Mouse (Mus musculus): ENCODE measurements at regions not wholly inside any gene's neighbourhood (a gene's known extent, or its start where the extent isn't known, plus 50 kb on each side); places are given as distances from the start of the nearest gene placed in this dataset.

DNA sequence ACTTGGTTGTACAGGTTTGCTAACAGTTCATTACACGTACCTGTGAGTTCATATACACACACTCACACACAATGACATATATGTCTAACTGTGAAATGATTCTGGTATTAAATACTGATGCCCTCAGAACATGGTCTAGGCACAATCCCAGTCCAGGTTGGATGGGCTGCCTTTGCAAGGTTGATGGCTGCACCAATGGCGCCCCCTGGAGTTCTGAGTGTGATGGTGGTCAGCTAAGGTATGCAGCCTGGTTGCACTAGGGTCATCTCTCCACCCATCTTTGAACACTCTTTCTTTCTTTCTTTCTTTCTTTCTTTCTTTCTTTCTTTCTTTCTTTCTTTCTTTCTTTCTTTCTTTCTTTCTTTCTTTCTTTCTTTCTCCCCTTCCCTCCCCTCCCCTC, 67.8 kb upstream of the Mycn start:
- Histone ChIP-seq H3K4me1 (replicated peaks; ENCODE audit: control insufficient read depth, insufficient read depth, low read length) (no peaks in the 10 kb centered on the region), H3K4me3 (ENCODE audit: control insufficient read depth, insufficient read depth, low read length) (no peak overlapping the region), H3K27ac (ENCODE audit: control insufficient read depth, insufficient read depth, low read length) (no peak overlapping the region), H3K36me3 (ENCODE audit: control insufficient read depth, insufficient read depth, low read length) (no peaks in the 10 kb centered on the region), H3K27me3 (ENCODE audit: control insufficient read depth, insufficient read depth, low read length) (no peaks in the 10 kb centered on the region)
- DNase-seq, result peak; percentile 22
- 68% methylated on average over 2 of the region's 2 CpGs for WGBS
- TF ChIP-seq CTCF (IDR thresholded peaks at IDR 0.05; ENCODE audit: borderline replicate concordance, control insufficient read depth, extremely low read depth, insufficient read depth, low read length, poor library complexity) (no peak), POLR2A (IDR thresholded peaks at IDR 0.05; ENCODE audit: control insufficient read depth, extremely low read depth, insufficient read depth, low read length, poor library complexity) (no peak)

DNA sequence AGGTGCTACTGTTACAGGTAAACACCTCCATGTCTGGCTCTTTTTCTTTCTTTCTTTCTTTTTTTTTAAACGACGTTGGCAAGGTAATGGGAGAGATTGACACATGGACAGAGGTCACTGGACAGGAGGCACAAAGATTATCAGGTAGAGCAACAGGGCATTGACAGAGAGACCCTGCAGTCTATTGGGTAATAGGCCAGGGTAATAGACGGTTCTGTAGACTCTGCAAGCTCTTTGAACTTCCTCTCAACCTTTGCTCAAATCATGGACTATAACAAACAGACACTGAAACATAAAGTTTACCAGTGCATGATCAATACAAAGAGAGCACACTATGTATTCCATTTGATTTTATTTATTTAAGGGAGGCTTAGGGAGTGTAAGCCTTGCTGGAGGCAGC, 61.0 kb upstream of the Mycn start:
- H3K4me1 ChIP-seq (replicated peaks; ENCODE audit: control insufficient read depth, insufficient read depth, low read length), result no peaks in the 10 kb centered on the region
- no peak overlapping the region for H3K4me3 ChIP-seq (ENCODE audit: control insufficient read depth, insufficient read depth, low read length)
- TF ChIP-seq CTCF (IDR thresholded peaks at IDR 0.05; ENCODE audit: borderline replicate concordance, control insufficient read depth, extremely low read depth, insufficient read depth, low read length, poor library complexity), result no peak
- TF ChIP-seq POLR2A (IDR thresholded peaks at IDR 0.05; ENCODE audit: control insufficient read depth, extremely low read depth, insufficient read depth, low read length, poor library complexity), result no peak
- H3K27ac ChIP-seq (ENCODE audit: control insufficient read depth, insufficient read depth, low read length), result no peak overlapping the region
- no peaks in the 10 kb centered on the region for H3K36me3 ChIP-seq (ENCODE audit: control insufficient read depth, insufficient read depth, low read length)
- WGBS, result 87% methylated on average over 3 of the region's 3 CpGs
- no peaks in the 10 kb centered on the region for H3K27me3 ChIP-seq (ENCODE audit: control insufficient read depth, insufficient read depth, low read length)
- DNase-seq, result no peak

DNA sequence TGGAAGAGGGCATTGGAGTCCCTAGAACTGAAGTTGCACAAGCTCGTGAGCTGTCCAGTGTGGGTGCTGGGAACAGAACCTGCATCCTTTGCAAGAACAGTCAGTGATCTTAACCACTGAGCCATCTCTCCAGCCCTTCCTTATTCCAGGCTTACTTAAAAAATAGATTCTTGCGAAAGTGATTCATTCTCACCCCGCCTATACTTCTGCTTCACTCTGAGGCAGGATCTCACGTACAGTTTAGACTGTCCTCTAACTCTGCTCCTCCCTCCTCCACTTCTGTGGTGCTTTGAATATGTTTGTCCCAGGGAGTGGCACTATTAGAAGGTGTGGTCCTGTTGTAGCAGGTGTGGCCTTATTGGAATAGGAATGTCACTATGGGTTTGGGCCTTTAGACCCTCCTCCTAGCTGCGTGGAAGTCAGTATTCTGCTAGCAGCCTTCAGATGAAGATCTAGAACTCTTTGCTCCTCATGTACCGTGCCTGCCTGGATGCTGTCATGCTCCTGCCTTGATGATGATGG, 60.4 kb upstream of the Mycn start:
- no peak overlapping the region for H3K4me3 ChIP-seq (ENCODE audit: control insufficient read depth, insufficient read depth, low read length)
- no peaks in the 10 kb centered on the region for H3K36me3 ChIP-seq (ENCODE audit: control insufficient read depth, insufficient read depth, low read length)
- no peak overlapping the region for H3K27ac ChIP-seq (ENCODE audit: control insufficient read depth, insufficient read depth, low read length)
- 93% methylated on average over 6 of the region's 6 CpGs for WGBS
- TF ChIP-seq CTCF (IDR thresholded peaks at IDR 0.05; ENCODE audit: borderline replicate concordance, control insufficient read depth, extremely low read depth, insufficient read depth, low read length, poor library complexity) (no peak), POLR2A (IDR thresholded peaks at IDR 0.05; ENCODE audit: control insufficient read depth, extremely low read depth, insufficient read depth, low read length, poor library complexity) (no peak)
- H3K4me1 ChIP-seq (replicated peaks; ENCODE audit: control insufficient read depth, insufficient read depth, low read length), result no peaks in the 10 kb centered on the region
- no peak for DNase-seq
- H3K27me3 ChIP-seq (ENCODE audit: control insufficient read depth, insufficient read depth, low read length), result no peaks in the 10 kb centered on the region

DNA sequence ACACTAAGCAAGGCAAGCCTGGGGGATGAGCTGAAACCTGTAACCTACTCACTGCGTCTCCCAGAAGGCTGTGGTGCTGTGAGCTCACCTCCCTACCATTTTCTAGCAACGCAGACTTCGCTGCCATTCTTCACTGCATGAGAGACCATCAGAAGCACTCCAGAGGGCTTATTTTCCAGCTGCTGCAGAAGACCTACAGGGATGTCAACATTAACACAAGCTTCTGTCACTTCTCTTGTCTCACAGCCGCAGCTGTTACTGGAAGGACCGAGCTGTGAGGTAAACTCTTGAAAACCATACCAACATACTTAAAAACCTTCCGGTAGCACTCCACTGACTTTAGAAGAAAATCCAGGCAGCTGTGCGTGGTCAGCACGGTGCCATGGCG, 54.3 kb upstream of the Mycn start:
- TF ChIP-seq POLR2A (IDR thresholded peaks at IDR 0.05; ENCODE audit: control insufficient read depth, extremely low read depth, insufficient read depth, low read length, poor library complexity), result no peak
- TF ChIP-seq CTCF (IDR thresholded peaks at IDR 0.05; ENCODE audit: borderline replicate concordance, control insufficient read depth, extremely low read depth, insufficient read depth, low read length, poor library complexity), result no peak
- Histone ChIP-seq H3K4me1 (replicated peaks; ENCODE audit: control insufficient read depth, insufficient read depth, low read length) (no peaks in the 10 kb centered on the region), H3K27me3 (ENCODE audit: control insufficient read depth, insufficient read depth, low read length) (no peaks in the 10 kb centered on the region), H3K36me3 (ENCODE audit: control insufficient read depth, insufficient read depth, low read length) (no peaks in the 10 kb centered on the region), H3K27ac (ENCODE audit: control insufficient read depth, insufficient read depth, low read length) (no peak overlapping the region), H3K4me3 (ENCODE audit: control insufficient read depth, insufficient read depth, low read length) (no peak overlapping the region)
- WGBS, result 96% methylated on average over 9 of the region's 9 CpGs
- no peak for DNase-seq

DNA sequence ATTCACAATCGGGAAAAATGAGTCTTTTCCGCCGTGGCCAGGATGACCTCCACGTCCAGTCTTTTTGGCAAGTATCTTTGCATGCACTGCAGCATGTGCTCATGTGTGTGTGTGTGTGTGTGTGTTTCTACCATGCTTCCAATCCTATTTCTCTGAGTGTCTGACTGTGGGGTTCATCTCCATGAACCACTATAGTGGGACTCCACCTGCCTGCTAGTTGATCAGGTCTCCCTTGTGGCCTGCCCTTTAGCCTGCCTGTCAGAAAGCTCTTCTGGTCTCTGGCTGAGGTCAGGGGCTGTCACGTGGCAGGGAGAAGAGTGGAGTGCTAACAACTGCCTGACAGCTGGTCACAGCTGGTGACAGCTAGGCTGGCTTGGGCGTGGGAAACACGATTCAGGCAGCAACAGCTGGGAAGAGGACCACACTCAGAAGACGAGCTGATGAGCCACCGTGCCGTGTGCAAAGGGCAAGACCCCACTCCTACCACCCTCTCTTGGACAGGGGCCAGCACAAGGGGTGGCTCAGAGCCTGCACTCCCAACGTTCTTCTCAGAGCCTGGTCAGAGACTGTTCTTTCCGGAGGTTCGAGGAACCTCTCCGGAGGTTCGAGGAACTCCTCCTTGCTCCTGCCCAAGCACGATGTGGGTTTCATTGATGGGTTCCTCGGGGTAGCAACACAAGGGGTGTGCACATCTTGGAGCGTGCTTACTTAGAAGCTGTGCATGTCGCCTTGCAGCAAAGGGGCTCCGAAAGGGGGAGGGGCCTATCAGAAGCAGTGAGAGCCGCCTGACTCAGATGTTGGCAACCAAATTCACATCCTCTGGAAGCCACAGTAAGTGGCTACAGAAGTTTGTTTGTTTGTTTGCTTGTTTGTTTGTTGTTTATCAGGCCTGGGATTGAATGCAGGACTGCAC, 53.6 kb upstream of the Mycn start:
- DNase-seq, result no peak
- no peak overlapping the region for H3K4me3 ChIP-seq (ENCODE audit: control insufficient read depth, insufficient read depth, low read length)
- WGBS, result 78% methylated on average over 21 of the region's 21 CpGs
- TF ChIP-seq POLR2A (IDR thresholded peaks at IDR 0.05; ENCODE audit: control insufficient read depth, extremely low read depth, insufficient read depth, low read length, poor library complexity) (no peak), CTCF (IDR thresholded peaks at IDR 0.05; ENCODE audit: borderline replicate concordance, control insufficient read depth, extremely low read depth, insufficient read depth, low read length, poor library complexity) (no peak)
- no peaks in the 10 kb centered on the region for H3K4me1 ChIP-seq (replicated peaks; ENCODE audit: control insufficient read depth, insufficient read depth, low read length)
- H3K27me3 ChIP-seq (ENCODE audit: control insufficient read depth, insufficient read depth, low read length), result no peaks in the 10 kb centered on the region
- H3K27ac ChIP-seq (ENCODE audit: control insufficient read depth, insufficient read depth, low read length), result no peak overlapping the region
- H3K36me3 ChIP-seq (ENCODE audit: control insufficient read depth, insufficient read depth, low read length), result no peaks in the 10 kb centered on the region

DNA sequence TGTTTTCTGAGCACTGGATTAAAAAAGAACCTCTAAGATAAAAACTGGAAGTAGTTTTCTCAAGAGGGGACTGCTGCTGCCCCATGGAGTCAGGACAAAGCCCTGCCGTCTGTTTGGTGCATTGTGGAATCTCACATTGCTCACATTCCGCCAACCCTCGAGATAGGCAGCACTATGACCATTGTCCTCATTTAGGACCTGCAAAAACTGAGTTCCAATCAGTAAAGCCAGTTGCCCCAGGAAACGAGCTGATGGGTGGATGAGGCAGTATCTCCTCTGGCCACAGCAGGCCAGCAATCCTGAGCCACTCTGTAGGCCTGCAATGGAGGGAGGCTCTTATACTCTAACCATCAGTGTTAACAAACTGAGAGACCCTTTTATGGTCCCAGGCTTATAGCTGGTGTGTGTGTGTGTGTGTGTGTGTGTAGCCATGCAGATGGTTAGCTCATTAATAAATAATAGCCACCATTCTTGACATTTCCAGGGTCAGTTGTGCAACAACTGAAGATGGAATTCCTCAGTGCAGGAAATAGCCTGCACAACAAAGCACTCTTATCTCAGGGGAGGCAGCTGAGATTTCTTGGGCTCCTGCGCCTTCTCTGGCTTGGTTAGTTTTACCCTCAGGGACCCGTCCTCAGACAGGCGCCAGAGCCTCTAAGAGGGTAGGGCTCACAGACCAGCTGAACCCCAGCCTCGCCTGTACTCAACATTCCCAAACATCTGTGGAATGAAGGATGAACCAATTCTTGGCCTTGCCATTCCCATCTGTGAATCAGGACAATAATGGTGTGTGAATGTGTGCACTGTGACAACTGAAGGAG, 52.4 kb upstream of the Mycn start:
- Histone ChIP-seq H3K4me3 (ENCODE audit: control insufficient read depth, insufficient read depth, low read length) (no peak overlapping the region), H3K4me1 (replicated peaks; ENCODE audit: control insufficient read depth, insufficient read depth, low read length) (no peaks in the 10 kb centered on the region), H3K27ac (ENCODE audit: control insufficient read depth, insufficient read depth, low read length) (no peak overlapping the region), H3K36me3 (ENCODE audit: control insufficient read depth, insufficient read depth, low read length) (no peaks in the 10 kb centered on the region), H3K27me3 (ENCODE audit: control insufficient read depth, insufficient read depth, low read length) (no peaks in the 10 kb centered on the region)
- TF ChIP-seq CTCF (IDR thresholded peaks at IDR 0.05; ENCODE audit: borderline replicate concordance, control insufficient read depth, extremely low read depth, insufficient read depth, low read length, poor library complexity) (no peak), POLR2A (IDR thresholded peaks at IDR 0.05; ENCODE audit: control insufficient read depth, extremely low read depth, insufficient read depth, low read length, poor library complexity) (no peak)
- 90% methylated on average over 8 of the region's 8 CpGs for WGBS
- DNase-seq, result no peak
